Mouse (Mus musculus) E14TG2a.4 (cell line): Measurements from ENCODE around the gene C87977.
"Not testable (repeated sequence)": the region's sequence is repeated elsewhere in the genome, so short reads cannot be mapped to it uniquely, and the experiment has no call there.

ENCODE experiments used
- H3K27me3 ChIP-seq: 2 replicates; pipeline ENCODE4 v1.6.1; 2014; ENCODE audit warnings: low read length, control low read depth; ENCODE audit not compliant: insufficient read depth
- H3K36me3 ChIP-seq: 2 replicates; pipeline ENCODE4 v1.6.1; 2014; ENCODE audit warnings: low read length, control low read depth; ENCODE audit not compliant: insufficient read depth
- H3K4me1 ChIP-seq: replicated peaks from 2 replicates; pipeline ENCODE4 v1.6.1; 2014; ENCODE audit warnings: low read depth, low read length, control low read depth
- H3K4me3 ChIP-seq: replicated peaks from 2 replicates; pipeline ENCODE4 v1.5.1; 2014; ENCODE audit warnings: mild to moderate bottlenecking, low read length
- H3K9me3 ChIP-seq: 2 replicates; pipeline ENCODE4 v1.6.1; 2014; ENCODE audit warnings: low read length, control low read depth
- CTCF ChIP-seq: conservative IDR thresholded peaks from 2 replicates; pipeline ENCODE4 v1.5.1; 2014; ENCODE audit warnings: low read length
- NANOG ChIP-seq: IDR thresholded peaks from 2 replicates; pipeline ENCODE4 v1.6.1; 2014; ENCODE audit warnings: borderline replicate concordance, low read length, mixed read lengths
- POU5F1 ChIP-seq: IDR thresholded peaks from 2 replicates; pipeline ENCODE4 v1.6.1; 2014; ENCODE audit warnings: low read length, borderline replicate concordance

The C87977 gene

DNA sequence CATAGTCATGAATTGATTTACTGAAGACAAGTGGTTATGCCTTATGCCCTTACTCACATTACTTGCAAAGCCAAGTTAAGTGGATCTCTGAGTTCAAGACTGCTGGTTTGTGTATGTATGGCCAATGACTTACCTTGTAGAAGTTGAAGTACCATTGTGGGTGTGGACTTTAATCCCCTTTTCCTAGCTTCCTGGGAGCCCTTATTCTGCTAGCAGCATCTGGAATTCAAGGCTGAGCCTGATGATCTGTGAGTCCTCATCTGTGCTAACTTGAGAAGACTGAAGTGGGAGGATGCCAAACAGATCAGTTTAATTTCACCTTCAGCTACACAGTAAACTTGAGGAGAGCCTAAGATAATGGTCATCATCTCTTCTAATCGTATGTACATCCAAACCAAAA lies at the start of gene C87977:
TSS of gene C87977 (minus strand) at position 101 of the 400 bp plus-strand sequence.
- not testable (repeated sequence) for H3K36me3 ChIP-seq, H3K9me3 ChIP-seq, H3K27me3 ChIP-seq, H3K4me1 ChIP-seq, H3K4me3 ChIP-seq

DNA sequence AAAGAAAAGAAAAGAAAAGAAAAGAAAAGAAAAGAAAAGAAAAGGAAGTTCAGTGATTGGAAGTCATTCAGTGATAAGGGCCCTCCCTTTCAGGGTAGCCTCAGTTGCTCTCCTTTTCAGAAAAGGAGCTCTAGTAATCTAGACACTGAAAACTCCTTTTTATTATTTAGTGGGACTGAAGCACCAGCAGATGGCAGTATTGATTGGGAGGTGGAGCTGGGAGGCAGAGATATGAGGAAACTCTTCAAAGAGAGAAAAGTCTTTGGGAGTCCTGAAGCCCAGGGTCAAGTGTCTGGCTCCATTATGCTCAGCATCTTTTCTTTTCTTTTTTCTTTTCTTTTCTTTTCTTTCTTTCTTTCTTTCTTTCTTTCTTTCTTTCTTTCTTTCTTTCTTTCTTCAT lies 41.6 kb upstream of the C87977 start:
- not testable (repeated sequence) for H3K4me3 ChIP-seq, H3K27me3 ChIP-seq, H3K9me3 ChIP-seq, H3K4me1 ChIP-seq, H3K36me3 ChIP-seq

DNA sequence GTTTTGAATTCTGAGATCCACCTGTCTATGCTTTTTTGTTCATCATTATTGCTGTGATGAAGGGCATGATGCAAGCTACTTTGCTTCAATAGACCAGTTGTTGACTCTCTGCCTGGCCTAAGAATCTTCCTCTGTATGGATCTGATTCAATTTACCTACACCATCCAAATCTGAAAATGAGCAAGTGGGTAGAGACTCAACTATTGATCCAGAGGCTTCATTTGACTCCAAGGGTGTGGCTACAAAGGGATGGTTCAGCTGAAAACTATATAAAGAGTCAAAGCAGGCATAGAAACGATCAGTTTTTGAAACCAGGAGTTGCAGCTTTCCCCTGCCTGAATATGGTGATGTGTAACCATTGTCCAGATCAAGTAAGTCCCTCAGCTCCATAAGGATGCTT lies 22.7 kb downstream of the C87977 start, which contains the start of gene Oog2:
TSS of gene Oog2 (plus strand) at position 301 of the 400 bp plus-strand sequence.
- no peaks in the 10 kb centered on the region for H3K9me3 ChIP-seq
- H3K4me3 ChIP-seq: no peak within 1 kb of the TSS
- TF ChIP-seq POU5F1 (no peak), CTCF (no peak), NANOG (no peak)
- H3K36me3 ChIP-seq: no peaks in the 10 kb centered on the region
- H3K4me1 ChIP-seq: no peaks in the 10 kb centered on the region
- no peaks in the 10 kb centered on the region for H3K27me3 ChIP-seq

- Histone ChIP-seq H3K9me3 (no peaks in the 10 kb centered on the region), H3K27me3 (no peaks in the 10 kb centered on the region), H3K4me1 (no peaks in the 10 kb centered on the region), H3K36me3 (no peaks in the 10 kb centered on the region), H3K4me3 (no peak within 1 kb of the TSS)
- TF ChIP-seq NANOG: no peak
- TF ChIP-seq POU5F1: no peak
- no peak for TF ChIP-seq CTCF
Measured at GRCm38 (mm10) chr4:144162563-144162962, 50.6 kb downstream of the C87977 start, which contains the start of gene Oog3. Oog3 (minus strand) TSS chr4:144162663.
